ENCODE assay signal across 8 mouse cellular contexts in the genomic region with DNA sequence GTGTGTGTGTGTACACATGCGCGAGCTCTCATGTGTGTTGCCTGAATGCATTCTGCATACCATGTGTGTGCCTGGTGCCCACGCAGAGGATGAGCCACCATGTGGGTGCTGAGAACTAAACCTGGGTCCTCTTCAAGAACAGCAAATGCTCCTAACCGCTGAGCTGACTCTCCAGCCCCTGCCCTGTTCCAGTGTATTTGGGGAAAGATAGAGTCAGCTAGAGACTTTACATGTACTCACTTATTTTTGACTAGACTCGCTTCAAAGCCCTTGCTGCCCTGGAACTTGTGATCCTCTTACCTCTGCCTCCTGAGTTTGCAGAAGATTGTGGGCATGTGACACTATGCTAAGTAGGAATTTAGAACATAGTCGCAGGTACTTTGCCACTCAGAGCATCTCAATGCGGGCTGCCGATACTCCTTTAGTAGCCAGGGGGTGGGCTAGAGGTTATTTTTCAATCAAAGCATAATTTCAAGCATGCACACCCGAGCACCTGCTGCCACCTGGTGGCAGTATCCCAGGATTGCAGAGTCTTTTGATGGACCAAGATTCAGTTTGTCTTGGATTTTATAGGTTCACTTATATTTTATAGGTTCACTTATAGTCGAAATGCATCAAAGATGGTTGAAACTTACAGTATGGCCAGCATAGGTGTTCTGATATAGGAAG. TPM values are rescaled to one million over a fixed set of nuclear protein-coding genes. Genes with fewer than 3 reads are reported as not detected.
DNase-seq lines count a peak whose midpoint lies in the region; ATAC-seq and TF ChIP-seq lines count a peak whose summit lies in the region.

No protein-coding gene starts in this region.

- no peak for TF ChIP-seq POLR2A in heart, adult 2 months (IDR thresholded peaks at IDR 0.05; ENCODE audit: insufficient read depth, low read depth, low read length)
- no peak for TF ChIP-seq POLR2A in embryonic fibroblast, embryonic 13.5 days (IDR thresholded peaks at IDR 0.05; ENCODE audit: low read depth, low read length)

- intact Hi-C loops in heart, adult 2 months (cut with DNase I) = loop anchor here (1.0 to 10.0 kb wide), 2 partner anchors 62 to 237 kb away; no protein-coding TSS in a partner anchor

- no peaks in the 10 kb centered on the region for H3K36me3 ChIP-seq in heart, adult 2 months (ENCODE audit: control insufficient read depth, insufficient read depth, low read length)
- H3K36me3 ChIP-seq in heart, embryonic 11.5 days (ENCODE audit: control insufficient read depth, insufficient read depth, low read length) = no peaks in the 10 kb centered on the region
- H3K36me3 ChIP-seq in neural tube, embryonic 15.5 days = peaks cover 18% of the 10 kb centered on the region
- H3K36me3 ChIP-seq in forebrain, embryonic 16.5 days (ENCODE audit: control insufficient read depth, insufficient read depth) = peaks cover 8% of the 10 kb centered on the region

- 51% methylated on average over 10 of the region's 10 CpGs for WGBS in heart, adult 2 months
- WGBS in heart, embryonic 11.5 days (ENCODE audit: insufficient replicate concordance) = 44% methylated on average over 10 of the region's 10 CpGs
- 51% methylated on average over 10 of the region's 10 CpGs for WGBS in neural tube, embryonic 15.5 days
- WGBS in forebrain, embryonic 16.5 days = 48% methylated on average over 10 of the region's 10 CpGs

- H3K9me3 ChIP-seq in heart, embryonic 11.5 days (replicated peaks; ENCODE audit: control insufficient read depth, low read length) = peaks cover 3% of the 10 kb centered on the region; the same call in 1 of the 2 replicates
- H3K9me3 ChIP-seq in neural tube, embryonic 15.5 days (replicated peaks) = no peaks in the 10 kb centered on the region; the same call in 1 of the 2 replicates
- H3K9me3 ChIP-seq in forebrain, embryonic 16.5 days (ENCODE audit: control insufficient read depth, low read length) = peaks cover 3% of the 10 kb centered on the region; the same call in 1 of the 2 replicates

- H3K79me2 ChIP-seq in heart, adult 2 months (replicated peaks; ENCODE audit: control insufficient read depth, insufficient read depth, low read length) = no peaks in the 10 kb centered on the region

- H3K4me2 ChIP-seq in heart, embryonic 11.5 days = no peak overlapping the region
- H3K4me2 ChIP-seq in neural tube, embryonic 15.5 days = no peak overlapping the region
- no peak overlapping the region for H3K4me2 ChIP-seq in forebrain, embryonic 16.5 days (ENCODE audit: low read length)

- H3K27ac ChIP-seq in heart, adult 2 months = no peak overlapping the region
- no peak overlapping the region for H3K27ac ChIP-seq in heart, embryonic 11.5 days (ENCODE audit: low read depth, low read length)
- H3K27ac ChIP-seq in neural tube, embryonic 15.5 days (replicated peaks) = no peak overlapping the region
- no peak overlapping the region for H3K27ac ChIP-seq in embryonic fibroblast, embryonic 13.5 days (ENCODE audit: insufficient read depth, low read length)
- no peak overlapping the region for H3K27ac ChIP-seq in forebrain, embryonic 16.5 days (ENCODE audit: low read length)

- no peak for ATAC-seq in heart, embryonic 11.5 days (replicated peaks; ENCODE audit: insufficient number of reproducible peaks, low FRiP score, low TSS enrichment)
- ATAC-seq in neural tube, embryonic 15.5 days (ENCODE audit: low FRiP score) = no peak
- ATAC-seq in forebrain, embryonic 16.5 days = no peak

- peak; percentile 26 to 71 for DNase-seq in heart, adult 2 months
- DNase-seq in neural tube, embryonic 10.5 days (ENCODE audit: extremely low spot score, low spot score) = peak; percentile 63
- DNase-seq in adrenal gland, postnatal 14 days = peak; percentile 57
- peak; percentile 14 to 41 for DNase-seq in natural killer cell, adult 2 months (ENCODE audit: low spot score in 2 of 2)

- H3K4me3 ChIP-seq in heart, adult 2 months = no peak overlapping the region
- H3K4me3 ChIP-seq in heart, embryonic 11.5 days (ENCODE audit: low read depth, low read length) = no peak overlapping the region
- H3K4me3 ChIP-seq in neural tube, embryonic 15.5 days (replicated peaks) = no peak overlapping the region
- H3K4me3 ChIP-seq in embryonic fibroblast, embryonic 13.5 days (ENCODE audit: insufficient read depth, low read length) = no peak overlapping the region
- H3K4me3 ChIP-seq in forebrain, embryonic 16.5 days (replicated peaks; ENCODE audit: low read length) = no peak overlapping the region

- 0 out of 2 replicates have a peak, but pooled peaks have one; percentile 54 for TF ChIP-seq EP300 in heart, adult 2 months (IDR thresholded peaks at IDR 0.05; ENCODE audit: insufficient read depth, low read depth, low read length)

- TF ChIP-seq CTCF in heart, adult 2 months (IDR thresholded peaks at IDR 0.05) = peak; percentile 98
- TF ChIP-seq CTCF in embryonic fibroblast, embryonic 13.5 days (IDR thresholded peaks at IDR 0.05; ENCODE audit: borderline replicate concordance, insufficient read depth, low read length) = peak; percentile 54; the same call in 1 of the 2 replicates

- H3K4me1 ChIP-seq in heart, adult 2 months (ENCODE audit: control insufficient read depth, insufficient read depth, low read length) = peaks cover 6% of the 10 kb centered on the region
- peaks cover 9% of the 10 kb centered on the region for H3K4me1 ChIP-seq in heart, embryonic 11.5 days (ENCODE audit: control insufficient read depth, insufficient read depth, low read length)
- H3K4me1 ChIP-seq in neural tube, embryonic 15.5 days = peaks cover 40% of the 10 kb centered on the region
- H3K4me1 ChIP-seq in embryonic fibroblast, embryonic 13.5 days (ENCODE audit: control insufficient read depth, insufficient read depth, low read length) = no peaks in the 10 kb centered on the region
- H3K4me1 ChIP-seq in forebrain, embryonic 16.5 days (replicated peaks; ENCODE audit: control insufficient read depth, insufficient read depth, low read length) = peaks cover 24% of the 10 kb centered on the region

- no peak overlapping the region for H3K9ac ChIP-seq in heart, adult 2 months (ENCODE audit: low read depth, low read length)
- no peak overlapping the region for H3K9ac ChIP-seq in heart, embryonic 11.5 days (ENCODE audit: low read depth, low read length)
- no peak overlapping the region for H3K9ac ChIP-seq in neural tube, embryonic 15.5 days (replicated peaks)
- H3K9ac ChIP-seq in forebrain, embryonic 16.5 days (replicated peaks; ENCODE audit: low read depth, low read length) = no peak overlapping the region

- no peaks in the 10 kb centered on the region for H3K27me3 ChIP-seq in heart, adult 2 months (ENCODE audit: control insufficient read depth, insufficient read depth, low read length)
- H3K27me3 ChIP-seq in heart, embryonic 11.5 days (ENCODE audit: control insufficient read depth, insufficient read depth, low read length) = no peaks in the 10 kb centered on the region
- no peaks in the 10 kb centered on the region for H3K27me3 ChIP-seq in neural tube, embryonic 15.5 days (replicated peaks)
- H3K27me3 ChIP-seq in forebrain, embryonic 16.5 days (replicated peaks; ENCODE audit: control insufficient read depth, insufficient read depth, low read length) = no peaks in the 10 kb centered on the region

RNA-seq across cellular contexts. Expression of gene Clstn1, which starts 25.2 kb away (rescaled TPM):
- 10 to 100 TPM; 86.7 to 88.3 TPM for total RNA-seq in heart, adult 2 months (2021)
- 25.6 and 26.3 TPM in 2 replicates for polyA plus RNA-seq in heart, adult 2 months (2012; rRNA removed)
- 12.3 and 18.1 TPM in 2 replicates for polyA plus RNA-seq in heart, embryonic 11.5 days (2014; fragmentation: Nextera tagmentation; extraction: Ambion mirVana)
- 142 and 188 TPM in 2 replicates for polyA plus RNA-seq in neural tube, embryonic 15.5 days (2015; fragmentation: Nextera tagmentation; extraction: Ambion mirVana)
- total RNA-seq in adrenal gland, postnatal 14 days (2021) = 69.1 and 76.7 TPM in 2 replicates
- polyA plus RNA-seq in embryonic fibroblast, embryonic 13.5 days (2011; ENCODE audit: insufficient read length, low read depth, missing spikeins) = 52.0 and 53.6 TPM in 2 replicates
- 65.3 and 81.8 TPM in 2 replicates for polyA plus RNA-seq in forebrain, embryonic 16.5 days (2015; fragmentation: Nextera tagmentation; extraction: Ambion mirVana)
